Mouse (Mus musculus): Measurements from ENCODE around the gene Fam126a. TPM values are rescaled to one million over a fixed set of nuclear protein-coding genes. Genes with fewer than 3 reads are reported as not detected.

Fam126a gene
- total RNA-seq, 2 experiments from 2014 or later = 32.6 to 32.7 TPM

GRCm38 (mm10) chr5:24041341-24041852, 10.9 kb upstream of the Fam126a start:
- DNase-seq (ENCODE audit: low spot score in 2 of 2) = no peak

DNA sequence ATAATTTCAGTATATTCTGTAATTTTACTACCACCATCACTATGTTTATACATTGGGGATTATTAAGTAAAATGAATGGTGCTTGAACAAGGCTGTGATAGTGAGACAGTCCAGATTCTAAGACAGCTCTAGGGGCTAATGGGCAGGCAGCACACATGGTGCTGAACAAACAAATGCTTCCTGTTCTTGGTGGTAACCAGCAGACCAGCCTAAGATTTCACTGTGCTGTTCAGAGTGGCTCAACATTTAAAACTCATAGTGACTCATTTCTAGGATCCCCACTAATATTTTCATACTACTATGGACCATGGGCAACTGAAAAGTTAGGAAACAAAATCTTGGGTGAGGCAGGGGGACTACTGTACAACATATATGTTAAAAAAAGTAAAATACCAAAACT, 10.1 kb upstream of the Fam126a start:
- no peak for DNase-seq (ENCODE audit: low spot score in 2 of 2)

GRCm38 (mm10) chr5:24039423-24039822, 8.9 kb upstream of the Fam126a start:
- no peak for DNase-seq (ENCODE audit: low spot score in 2 of 2)

GRCm38 (mm10) chr5:24038819-24039218, 8.3 kb upstream of the Fam126a start:
- DNase-seq (ENCODE audit: low spot score in 2 of 2) = no peak

DNA sequence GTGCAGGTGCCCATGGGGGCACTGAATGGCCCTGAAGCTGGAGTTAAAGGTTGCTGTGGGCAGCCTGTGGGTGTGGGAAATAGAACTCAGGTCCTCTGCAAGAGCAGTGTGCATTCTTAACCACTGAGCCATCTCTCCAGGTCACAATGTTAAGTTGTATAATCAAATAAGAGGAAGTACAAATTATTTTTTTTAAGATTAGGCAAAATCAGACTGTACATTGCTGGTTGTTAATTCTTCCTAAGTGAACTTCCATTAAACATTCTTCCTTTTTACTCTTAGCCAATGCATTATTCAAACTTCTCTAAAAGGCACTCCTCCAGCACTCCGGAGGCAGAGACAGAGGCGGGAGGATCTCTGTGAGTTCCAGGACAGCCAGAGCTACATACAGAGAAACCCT, 7.7 kb upstream of the Fam126a start:
- no peak for DNase-seq (ENCODE audit: low spot score in 2 of 2)

- no peak for DNase-seq (ENCODE audit: low spot score in 2 of 2)
Observed at GRCm38 (mm10) chr5:24036731-24037130, 6.2 kb upstream of the Fam126a start.

DNA sequence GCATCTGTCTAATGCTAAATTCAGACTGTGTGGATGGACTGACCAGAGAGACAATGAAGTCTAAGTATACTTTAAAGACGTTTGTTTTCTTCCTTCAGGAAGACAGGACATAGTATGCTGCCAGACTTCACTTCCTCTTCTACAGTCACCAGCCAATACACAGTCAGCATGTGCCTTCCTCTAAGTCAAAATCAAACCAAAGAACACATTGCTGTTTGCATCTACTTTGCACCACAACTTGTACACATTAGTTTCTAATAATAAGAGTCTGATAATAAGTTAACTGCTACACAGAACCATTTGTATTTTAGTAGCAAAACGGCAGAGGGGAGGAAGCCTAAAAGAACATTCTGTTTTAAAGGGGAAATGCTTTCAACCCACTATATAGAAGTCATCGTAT, 4.5 kb upstream of the Fam126a start:
- no peak for DNase-seq (ENCODE audit: low spot score in 2 of 2)

DNA sequence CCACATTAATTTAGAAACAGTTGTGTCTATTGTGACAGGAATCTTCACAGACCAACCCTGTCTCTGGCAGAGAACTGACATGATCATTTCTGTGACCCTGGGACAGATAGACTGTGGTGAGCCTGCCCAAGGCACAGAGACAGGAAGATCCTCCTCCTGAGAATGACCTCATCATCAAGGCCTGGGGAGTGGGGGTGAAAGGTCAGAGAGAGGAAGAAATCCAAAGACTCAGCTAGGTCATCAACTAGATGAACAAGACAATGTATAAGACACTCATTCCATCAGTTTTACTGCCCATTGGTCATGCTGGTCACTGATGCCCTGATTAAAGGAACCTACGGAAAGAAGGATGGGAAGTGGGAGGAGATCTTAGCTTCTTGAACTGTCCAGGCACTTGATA, 3.6 kb upstream of the Fam126a start:
- DNase-seq (ENCODE audit: low spot score in 2 of 2) = no peak

DNA sequence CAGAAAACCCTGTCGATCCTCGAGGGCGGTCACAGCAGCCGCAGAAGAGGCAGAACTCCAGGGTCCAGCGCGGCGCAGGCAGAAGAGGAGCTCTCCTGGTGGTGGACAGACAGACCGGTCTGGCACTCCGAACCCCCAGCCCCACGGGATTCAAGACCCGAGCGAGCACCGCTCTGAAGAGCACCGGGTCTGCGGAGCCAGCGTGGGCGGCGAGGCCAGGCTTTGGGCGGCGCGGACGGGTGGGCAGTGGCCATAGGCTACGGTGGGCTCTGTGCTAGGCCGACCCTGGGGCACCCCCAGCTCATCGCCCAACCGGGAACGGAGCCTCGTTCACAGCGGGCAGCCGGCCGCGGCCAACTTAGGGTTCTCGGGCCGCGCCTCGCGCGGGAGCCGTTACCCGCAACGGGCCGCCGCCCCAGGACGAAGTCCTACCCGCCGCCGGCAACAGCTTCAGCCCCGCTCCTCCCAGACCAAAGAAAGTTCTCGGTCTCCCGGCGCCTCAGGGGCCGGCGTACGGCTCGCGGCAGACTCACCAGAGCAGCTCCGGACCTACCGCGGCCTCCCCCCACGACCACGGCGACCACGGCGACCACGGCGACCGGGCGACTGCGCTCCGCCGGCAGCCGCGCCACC, 428 bp downstream of the Fam126a start:
- peak in 1 of 2 experiments; percentile 30 for DNase-seq (ENCODE audit: low spot score in 2 of 2)

DNA sequence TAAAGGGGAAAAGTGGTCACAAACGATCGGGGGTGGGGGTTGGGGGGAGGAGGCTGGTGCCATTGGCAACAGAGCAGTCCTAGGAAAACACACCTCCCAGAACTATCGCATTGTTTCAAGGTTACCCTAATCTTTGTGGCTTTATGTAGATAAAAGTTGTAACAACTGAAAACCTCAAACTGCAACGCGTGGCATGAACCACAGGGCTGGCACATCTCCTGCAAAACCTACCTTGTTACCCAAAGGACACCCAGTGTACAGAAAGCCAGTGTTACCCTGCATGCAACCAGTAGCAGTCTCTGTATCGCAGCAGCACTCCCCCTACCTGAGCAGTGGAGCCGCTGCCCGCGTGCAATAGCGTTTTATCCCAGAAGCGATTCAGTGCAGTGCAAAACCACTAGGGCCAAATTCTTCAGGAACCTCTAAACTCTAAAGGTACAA, 1.1 kb downstream of the Fam126a start:
- DNase-seq (ENCODE audit: low spot score in 2 of 2) = peak in 1 of 2 experiments; percentile 20

DNA sequence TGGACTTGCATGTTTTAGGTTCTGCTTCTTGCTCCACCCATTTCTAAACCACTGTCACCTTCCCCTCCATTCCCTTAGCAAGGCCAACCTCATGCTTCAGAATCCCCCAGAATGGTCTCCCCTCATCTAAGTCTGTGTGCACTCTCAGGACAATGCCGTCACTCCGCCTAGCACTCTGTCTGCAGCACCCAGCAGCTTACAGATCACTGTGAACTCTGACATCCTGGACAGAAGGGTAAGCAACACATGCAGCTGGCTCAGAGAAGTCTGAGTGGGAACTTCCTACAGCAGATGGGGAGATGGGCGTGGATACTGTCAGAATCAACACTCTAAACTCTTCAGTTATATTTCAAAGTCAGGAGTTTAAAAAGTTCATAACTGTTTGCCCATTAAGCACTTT, 5.5 kb downstream of the Fam126a start:
- DNase-seq (ENCODE audit: low spot score in 2 of 2) = no peak

DNA sequence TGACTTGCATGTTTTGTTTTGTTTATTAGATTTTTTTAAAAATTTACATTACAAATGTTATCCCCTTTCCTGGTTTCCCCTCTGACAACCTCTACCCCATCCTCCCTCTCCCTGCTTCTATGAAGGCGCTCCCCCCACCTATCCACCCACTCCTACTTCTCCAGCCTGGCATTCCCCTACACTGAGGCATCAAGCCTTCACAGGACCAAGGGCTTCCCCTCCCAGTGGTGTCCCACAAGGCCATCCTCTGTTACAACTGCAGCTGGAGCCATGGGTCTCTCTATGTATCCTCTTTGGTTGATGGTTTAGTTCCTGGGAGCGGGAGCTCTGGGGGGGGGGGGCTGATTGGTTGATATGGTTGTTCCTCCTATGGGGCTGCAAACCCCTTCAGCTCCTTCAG, 7.3 kb downstream of the Fam126a start:
- DNase-seq (ENCODE audit: low spot score in 2 of 2) = no peak

DNA sequence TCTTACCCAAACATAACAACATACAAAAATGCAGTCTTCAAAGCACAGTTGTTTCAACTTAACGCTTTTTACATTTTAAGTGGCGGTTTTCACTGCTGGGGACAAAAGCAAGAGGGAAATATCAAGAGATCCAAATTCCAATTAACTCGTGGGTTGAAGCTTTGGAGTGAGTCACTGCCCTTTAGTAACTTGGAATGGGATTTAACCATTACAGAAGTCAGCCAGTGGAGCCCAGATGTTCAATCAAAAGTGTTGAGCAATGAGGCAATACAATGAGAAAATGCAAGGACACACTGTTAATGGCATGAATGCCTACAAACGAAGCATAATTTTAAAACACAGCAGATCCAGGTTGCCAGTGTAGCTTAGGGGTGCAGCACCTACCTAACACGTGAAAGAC, 8.8 kb downstream of the Fam126a start:
- no peak for DNase-seq (ENCODE audit: low spot score in 2 of 2)

GRCm38 (mm10) chr5:24020380-24020779, 10.1 kb downstream of the Fam126a start:
- DNase-seq (ENCODE audit: low spot score in 2 of 2) = no peak

DNA sequence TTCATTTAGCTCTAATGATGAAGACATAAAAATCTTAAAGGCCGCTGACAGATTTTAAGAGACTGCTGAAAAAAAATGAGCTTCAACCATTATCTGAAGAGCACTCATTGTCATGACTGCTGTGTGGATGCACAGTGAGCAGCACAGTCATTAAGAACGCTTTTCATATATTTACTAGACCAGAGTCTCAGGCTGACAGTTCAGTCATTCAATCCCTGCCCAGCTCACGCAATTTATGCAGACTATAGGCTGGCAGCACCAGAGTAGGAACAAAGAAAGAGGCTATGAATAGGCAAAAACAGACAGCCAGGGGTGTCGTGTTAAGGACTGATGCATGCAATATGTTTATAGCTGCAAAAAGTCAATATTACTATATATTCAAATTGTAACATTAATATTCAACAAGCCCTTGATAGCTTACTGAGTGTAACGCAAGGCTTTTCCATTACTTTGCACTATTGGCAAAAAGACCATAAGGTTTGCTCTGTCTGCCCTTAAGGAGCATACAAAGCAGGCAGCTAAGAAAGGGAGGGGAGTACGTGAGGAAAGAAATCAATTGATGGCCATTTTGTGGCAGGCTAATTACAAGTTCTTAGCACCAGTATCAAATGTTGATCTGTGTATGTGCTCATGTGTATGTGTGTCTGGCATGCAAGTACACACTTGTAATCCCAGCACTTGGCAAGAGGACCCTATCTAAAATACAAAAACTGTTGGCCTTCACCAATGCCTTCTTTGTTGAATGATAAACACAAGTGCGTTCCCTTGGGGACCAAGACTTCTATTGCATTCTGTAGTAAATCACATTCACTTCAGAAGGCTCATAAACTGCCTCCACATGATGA, 10.9 kb downstream of the Fam126a start:
- no peak for DNase-seq (ENCODE audit: low spot score in 2 of 2)

- DNase-seq (ENCODE audit: low spot score in 2 of 2) = no peak
Observed at GRCm38 (mm10) chr5:24018621-24019261, 11.7 kb downstream of the Fam126a start.

GRCm38 (mm10) chr5:24016912-24017311, 13.6 kb downstream of the Fam126a start:
- no peak for DNase-seq (ENCODE audit: low spot score in 2 of 2)

- DNase-seq (ENCODE audit: low spot score in 2 of 2) = no peak
Observed at GRCm38 (mm10) chr5:24013338-24014003, 17.0 kb downstream of the Fam126a start.

- no peak for DNase-seq (ENCODE audit: low spot score in 2 of 2)
Observed at GRCm38 (mm10) chr5:23999083-23999671, 31.3 kb downstream of the Fam126a start.

DNA sequence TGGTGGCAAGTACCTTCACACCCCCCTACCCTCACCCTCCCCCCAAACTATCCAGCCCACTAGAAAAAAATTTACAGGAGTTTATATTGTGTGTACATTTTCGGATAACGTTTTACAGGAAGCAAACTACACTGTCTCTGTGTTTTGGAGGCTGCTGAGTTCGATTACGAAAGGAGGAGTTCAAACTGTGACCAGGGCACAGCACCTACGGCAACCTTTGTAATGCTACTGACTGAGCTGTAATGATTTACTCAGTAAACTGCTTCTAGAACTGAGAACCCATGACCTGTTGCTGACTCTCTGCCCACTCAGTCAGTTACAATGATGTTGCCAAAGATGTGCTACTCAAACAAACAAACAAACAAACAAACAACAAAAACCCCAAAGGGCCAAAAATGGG, 34.5 kb downstream of the Fam126a start:
- DNase-seq (ENCODE audit: low spot score in 2 of 2) = no peak

DNA sequence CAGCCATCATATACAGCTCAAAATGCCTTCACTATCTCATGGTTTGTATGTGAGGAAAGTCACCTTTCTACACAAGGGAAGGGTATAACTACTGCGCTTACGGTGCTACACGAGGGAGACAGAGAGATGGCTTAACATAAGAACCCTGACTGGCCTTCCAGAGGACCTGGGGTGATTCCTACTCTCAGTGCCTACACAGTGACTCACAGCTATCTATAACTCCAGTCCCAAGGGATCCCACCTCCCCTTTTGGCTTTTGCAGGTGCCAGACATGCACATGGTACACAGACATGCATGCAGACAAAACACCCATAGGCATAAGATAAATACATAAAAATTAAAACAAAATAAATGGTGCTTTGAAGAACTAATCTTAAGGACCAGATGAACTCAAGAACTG, 35.6 kb downstream of the Fam126a start:
- DNase-seq (ENCODE audit: low spot score in 2 of 2) = no peak

Data from gastrocnemius, postnatal 4 days (tissue).